Mouse (Mus musculus) embryonic fibroblast, embryonic 13.5 days (primary cell): Measurements from ENCODE around the gene Exosc10.

ENCODE experiments used
- CTCF ChIP-seq: IDR thresholded peaks from 2 replicates; pipeline ENCODE4 v1.5.1; 2011; ENCODE audit warnings: mild to moderate bottlenecking, control low read depth, low read length, moderate library complexity, borderline replicate concordance; ENCODE audit not compliant: insufficient read depth
- POLR2A ChIP-seq: IDR thresholded peaks from 2 replicates; pipeline ENCODE4 v1.6.1; 2011; ENCODE audit warnings: low read depth, mild to moderate bottlenecking, control low read depth, low read length, moderate library complexity

DNA sequence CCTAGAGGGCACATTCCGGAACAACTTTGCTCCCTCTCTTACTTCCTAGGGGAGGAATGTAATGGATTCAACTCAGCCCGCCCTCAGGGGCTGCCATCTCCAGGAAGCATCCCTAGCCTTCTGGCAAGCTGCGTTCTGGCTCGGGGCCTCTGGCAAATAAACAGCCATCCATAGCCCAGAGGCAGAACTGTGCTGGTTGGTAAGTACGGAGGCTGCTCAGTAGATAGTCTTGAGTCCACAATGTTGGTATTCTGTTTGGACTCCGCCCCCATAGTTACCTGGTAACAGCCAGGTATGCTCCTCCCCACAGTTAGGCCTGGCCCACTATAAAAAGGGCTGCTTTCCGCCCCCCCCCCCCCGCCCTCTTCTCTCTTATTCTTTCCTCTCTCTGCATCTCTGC is 31.3 kb downstream of the Exosc10 start:
- TF ChIP-seq POLR2A (no peak), CTCF (no peak)
